Mouse (Mus musculus) embryonic facial prominence, embryonic 10.5 days (tissue): ENCODE measurements at regions not wholly inside any gene's neighbourhood (a gene's known extent, or its start where the extent isn't known, plus 50 kb on each side); places are given as distances from the start of the nearest gene placed in this dataset.

ENCODE experiments used
- DNase-seq: peaks from one replicate; pipeline ENCODE4 v3.0.0-alpha.2; 2017; ENCODE audit warnings: low spot score
- H3K27ac ChIP-seq: fragments of 300-500 bp; sonication (generic); replicated peaks from 2 replicates; pipeline ENCODE4 v1.5.1; 2016; ENCODE audit warnings: mild to moderate bottlenecking
- H3K27me3 ChIP-seq: fragments of 300-500 bp; sonication (generic); replicated peaks from 2 replicates; pipeline ENCODE4 v1.6.1; 2016; ENCODE audit warnings: low read depth, mild to moderate bottlenecking; ENCODE audit not compliant: poor library complexity, severe bottlenecking
- H3K36me3 ChIP-seq: fragments of 300-500 bp; sonication (generic); replicated peaks from 2 replicates; pipeline ENCODE4 v1.6.1; 2016; ENCODE audit warnings: mild to moderate bottlenecking, moderate library complexity
- H3K4me1 ChIP-seq: fragments of 300-500 bp; sonication (generic); 2 replicates; pipeline ENCODE4 v1.6.1; 2016
- H3K4me3 ChIP-seq: fragments of 300-500 bp; sonication (generic); 2 replicates; pipeline ENCODE4 v1.5.1; 2016; ENCODE audit warnings: mild to moderate bottlenecking, moderate library complexity
- H3K9me3 ChIP-seq: fragments of 300-500 bp; sonication (generic); 2 replicates; pipeline ENCODE4 v1.6.1; 2016; ENCODE audit warnings: mild to moderate bottlenecking
- WGBS: fragments of 180-500 bp; shearing (Covaris S2); methylation state at CpG from one replicate; pipeline ENCODE4 v1.1.7; 2016; 5-methylcytosine and 5-hydroxymethylcytosine counted together

GRCm38 (mm10) chr14:92764354-92764753 lies 1126.1 kb downstream of the Pcdh9 start:
- 13% methylated on average over 6 of the region's 6 CpGs for whole genome bisulfite sequencing
- no peak overlapping the region for H3K27ac ChIP-seq
- H3K4me3 ChIP-seq, result no peak overlapping the region
- H3K36me3 ChIP-seq, result no peaks in the 10 kb centered on the region
- H3K9me3 ChIP-seq, result no peaks in the 10 kb centered on the region
- no peaks in the 10 kb centered on the region for H3K27me3 ChIP-seq
- H3K4me1 ChIP-seq, result no peaks in the 10 kb centered on the region
- DNase-seq, result peak; percentile 8

GRCm38 (mm10) chr14:92754676-92755075 lies 1135.8 kb downstream of the Pcdh9 start:
- DNase-seq, result no peak
- Histone ChIP-seq H3K4me1 (no peaks in the 10 kb centered on the region), H3K27ac (no peak overlapping the region), H3K27me3 (no peaks in the 10 kb centered on the region), H3K9me3 (no peaks in the 10 kb centered on the region), H3K36me3 (no peaks in the 10 kb centered on the region), H3K4me3 (no peak overlapping the region)
- WGBS, result 81% methylated on average over 9 of the region's 9 CpGs

GRCm38 (mm10) chr14:92717666-92718065 lies 1172.8 kb downstream of the Pcdh9 start:
- H3K4me1 ChIP-seq, result no peaks in the 10 kb centered on the region
- no peaks in the 10 kb centered on the region for H3K9me3 ChIP-seq
- 58% methylated on average over 2 of the region's 2 CpGs for WGBS
- H3K27ac ChIP-seq, result no peak overlapping the region
- no peak overlapping the region for H3K4me3 ChIP-seq
- H3K27me3 ChIP-seq, result no peaks in the 10 kb centered on the region
- no peaks in the 10 kb centered on the region for H3K36me3 ChIP-seq
- no peak for DNase-seq

- no peaks in the 10 kb centered on the region for H3K27me3 ChIP-seq
- H3K27ac ChIP-seq, result no peak overlapping the region
- WGBS, result 72% methylated on average over 1 of the region's 1 CpGs
- no peaks in the 10 kb centered on the region for H3K36me3 ChIP-seq
- H3K4me1 ChIP-seq, result no peaks in the 10 kb centered on the region
- H3K9me3 ChIP-seq, result no peaks in the 10 kb centered on the region
- DNase-seq, result no peak
- no peak overlapping the region for H3K4me3 ChIP-seq
Measured at GRCm38 (mm10) chr14:92688151-92688550, 1202.3 kb downstream of the Pcdh9 start.

GRCm38 (mm10) chr14:92687106-92687505 lies 1203.4 kb downstream of the Pcdh9 start:
- no peaks in the 10 kb centered on the region for H3K27me3 ChIP-seq
- WGBS, result 79% methylated on average over 1 of the region's 1 CpGs
- no peak overlapping the region for H3K4me3 ChIP-seq
- DNase-seq, result no peak
- H3K9me3 ChIP-seq, result no peaks in the 10 kb centered on the region
- no peaks in the 10 kb centered on the region for H3K36me3 ChIP-seq
- H3K4me1 ChIP-seq, result no peaks in the 10 kb centered on the region
- no peak overlapping the region for H3K27ac ChIP-seq

- Histone ChIP-seq H3K27ac (no peak overlapping the region), H3K4me3 (no peak overlapping the region), H3K36me3 (no peaks in the 10 kb centered on the region), H3K27me3 (no peaks in the 10 kb centered on the region), H3K4me1 (peaks cover 7% of the 10 kb centered on the region; the same call in 1 of the 2 replicates), H3K9me3 (no peaks in the 10 kb centered on the region)
- WGBS, result 65% methylated on average over 4 of the region's 4 CpGs
- DNase-seq, result no peak
Measured at GRCm38 (mm10) chr14:92678845-92679499, 1211.5 kb downstream of the Pcdh9 start.

GRCm38 (mm10) chr14:92674146-92674545 lies 1216.3 kb downstream of the Pcdh9 start:
- DNase-seq, result no peak
- no peaks in the 10 kb centered on the region for H3K27me3 ChIP-seq
- H3K36me3 ChIP-seq, result no peaks in the 10 kb centered on the region
- H3K27ac ChIP-seq, result no peak overlapping the region
- H3K4me3 ChIP-seq, result no peak overlapping the region
- H3K9me3 ChIP-seq, result no peaks in the 10 kb centered on the region
- WGBS, result 89% methylated on average over 3 of the region's 3 CpGs
- H3K4me1 ChIP-seq, result peaks cover 6% of the 10 kb centered on the region; the same call in 1 of the 2 replicates
